Mouse (Mus musculus): ENCODE measurements at regions not wholly inside any gene's neighbourhood (a gene's known extent, or its start where the extent isn't known, plus 50 kb on each side); places are given as distances from the start of the nearest gene placed in this dataset.

DNA sequence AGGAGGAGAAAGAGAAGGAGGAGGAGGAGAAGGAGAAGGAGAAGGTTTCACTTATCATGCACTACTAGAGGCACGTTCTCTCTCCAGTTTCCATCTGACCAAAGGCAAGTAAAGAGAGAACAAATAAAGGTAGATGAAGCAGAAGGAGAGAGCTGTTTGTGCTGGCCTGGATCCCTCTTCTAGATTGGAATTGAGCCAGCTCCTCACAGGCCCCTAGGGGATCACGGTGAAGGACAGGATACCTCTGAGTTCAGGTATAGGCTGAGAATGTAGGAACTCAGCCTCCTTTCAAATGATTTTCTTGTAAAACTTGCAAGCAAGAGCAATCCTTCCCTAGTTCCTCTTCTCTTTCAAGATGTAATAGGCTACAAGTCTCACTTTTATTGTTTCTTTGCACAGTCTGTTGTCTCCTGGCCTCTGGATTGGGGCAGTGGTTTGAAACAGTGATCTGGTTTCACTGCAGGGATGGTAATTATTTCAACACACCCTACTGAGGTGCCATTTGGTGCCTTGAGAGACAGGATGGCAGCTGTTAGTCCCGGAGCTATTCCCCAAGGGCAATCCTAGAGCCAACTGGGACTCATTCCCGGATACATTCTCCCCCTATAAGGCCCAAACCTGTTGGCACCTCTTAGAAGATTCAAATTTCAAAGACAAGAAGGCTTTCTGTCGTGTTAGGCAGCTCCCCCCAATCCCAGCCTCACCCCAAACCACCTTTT lies 134.8 kb downstream of the Gm9817 start:
- no peak for DNase-seq (ENCODE audit: low spot score in 2 of 2)

DNA sequence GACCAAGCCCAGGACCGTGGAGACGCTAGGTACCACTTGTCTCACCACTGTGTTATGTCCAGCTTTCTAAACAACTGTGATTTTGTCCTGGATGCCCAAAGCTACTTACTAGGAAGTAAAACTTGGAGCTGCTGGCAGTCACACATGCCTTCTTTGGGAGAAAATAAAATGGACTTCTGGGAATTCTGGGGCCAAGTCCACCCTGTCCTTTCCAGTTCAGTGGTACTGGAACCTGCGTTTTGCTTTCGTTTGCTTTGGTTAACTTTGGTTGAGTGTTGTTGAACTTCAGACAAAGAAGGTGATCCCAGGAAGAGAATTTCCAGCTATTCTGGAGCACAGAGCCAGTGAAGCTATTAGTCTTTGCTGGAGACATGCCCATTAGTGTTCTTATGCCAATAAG lies 139.8 kb downstream of the Gm9817 start:
- no peak for DNase-seq (ENCODE audit: low spot score in 2 of 2)

DNA sequence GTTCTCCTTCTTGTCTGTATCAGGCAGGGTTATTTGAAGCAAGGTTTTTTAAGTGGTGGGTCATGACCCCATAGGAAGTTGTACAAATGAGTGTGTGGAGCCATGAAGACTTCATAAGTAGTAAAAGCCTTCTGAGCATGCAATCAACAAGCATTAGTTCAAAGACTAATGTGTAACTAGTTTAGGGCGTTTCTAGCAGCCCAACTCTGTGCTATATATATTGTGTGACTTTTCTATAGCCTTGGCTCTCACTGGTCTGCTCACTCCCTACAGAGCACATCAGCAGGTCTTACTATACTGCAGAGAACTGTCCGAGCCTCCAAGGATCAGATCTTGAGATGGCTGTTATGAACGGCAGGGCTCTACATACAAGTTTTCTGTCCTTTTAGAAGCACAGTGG lies 141.2 kb downstream of the Gm9817 start:
- DNase-seq (ENCODE audit: low spot score in 2 of 2): no peak

DNA sequence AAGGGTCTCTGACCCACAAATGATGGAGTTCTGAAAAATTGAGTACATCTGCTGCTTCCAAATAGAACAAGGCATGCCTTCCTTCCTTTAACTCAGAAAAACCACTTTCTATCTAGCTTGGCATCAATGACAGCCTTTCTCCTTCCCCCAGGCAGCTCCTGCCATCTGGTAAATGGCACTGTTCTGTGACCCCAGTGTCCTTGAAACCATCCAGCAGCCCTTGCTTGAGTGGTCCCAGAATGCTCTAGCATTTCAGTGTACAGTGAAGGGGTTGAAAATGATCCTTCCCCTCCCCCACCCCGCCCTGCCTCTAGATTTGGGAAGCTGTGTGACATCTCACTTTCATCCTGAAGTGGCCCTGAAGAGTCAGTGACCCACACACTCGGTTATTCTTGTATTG lies 152.3 kb downstream of the Gm9817 start:
- DNase-seq (ENCODE audit: low spot score in 2 of 2): no peak

DNA sequence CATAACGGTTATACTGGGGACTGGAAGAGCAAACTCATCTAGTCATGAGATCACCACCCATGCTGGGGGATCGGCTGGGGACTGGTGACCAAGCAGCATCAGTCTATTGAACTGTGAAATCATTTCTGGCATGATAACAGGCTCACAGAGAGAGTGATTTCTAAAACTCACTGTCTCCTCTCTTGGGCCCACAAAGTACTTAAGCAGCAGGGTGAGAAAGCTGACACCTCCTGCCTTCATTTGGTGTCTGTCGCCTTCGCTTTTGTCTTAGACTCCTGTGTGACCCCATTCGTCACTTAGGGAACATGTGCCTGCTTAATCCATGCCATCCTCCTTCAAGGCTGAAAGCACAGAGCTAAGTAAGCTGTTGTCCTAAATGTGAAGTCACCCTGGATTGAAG lies 154.3 kb upstream of the Mylip start:
- no peak for DNase-seq (ENCODE audit: low spot score in 2 of 2)

DNA sequence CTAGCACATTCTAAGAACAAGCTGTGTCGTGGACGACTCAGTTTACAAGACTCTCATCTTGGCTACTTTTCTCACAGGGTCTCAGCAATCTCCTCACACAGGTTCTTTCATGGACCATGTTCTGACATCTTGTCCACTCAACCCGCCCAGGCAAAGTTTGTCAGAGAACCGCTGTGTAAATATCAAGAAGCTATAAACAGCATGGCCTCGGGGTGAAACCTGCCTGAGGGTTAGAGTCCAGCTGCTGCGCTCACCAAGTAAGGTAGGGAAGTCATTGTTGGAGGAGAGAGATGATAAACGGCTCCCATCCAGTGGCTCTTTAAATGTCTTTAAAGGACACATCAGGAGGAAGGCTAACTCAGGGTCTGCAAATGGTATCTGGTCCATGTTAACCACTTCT lies 151.3 kb upstream of the Mylip start:
- no peak for DNase-seq (ENCODE audit: low spot score in 2 of 2)

DNA sequence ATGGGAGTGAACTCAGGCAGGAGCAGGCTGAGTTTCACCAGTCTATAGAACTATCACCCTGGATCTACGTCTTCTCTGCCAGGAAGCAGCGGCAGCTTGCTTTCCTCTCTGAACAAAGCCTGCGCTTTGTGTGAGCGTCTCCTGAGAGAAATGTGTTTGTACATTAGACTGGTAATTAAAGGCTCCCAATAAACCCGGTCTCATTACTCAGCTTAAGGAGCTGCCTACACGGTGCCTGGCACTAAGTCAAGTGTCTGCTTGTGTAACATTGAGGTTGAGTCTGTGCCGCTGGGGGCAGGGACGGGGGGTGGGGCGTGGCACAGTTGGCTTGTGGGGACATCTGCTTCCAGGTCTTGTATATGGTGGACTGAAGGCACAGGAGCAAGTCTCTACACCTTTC lies 150.4 kb upstream of the Mylip start:
- peak; percentile 38 to 47 for DNase-seq (ENCODE audit: low spot score in 2 of 2)

DNA sequence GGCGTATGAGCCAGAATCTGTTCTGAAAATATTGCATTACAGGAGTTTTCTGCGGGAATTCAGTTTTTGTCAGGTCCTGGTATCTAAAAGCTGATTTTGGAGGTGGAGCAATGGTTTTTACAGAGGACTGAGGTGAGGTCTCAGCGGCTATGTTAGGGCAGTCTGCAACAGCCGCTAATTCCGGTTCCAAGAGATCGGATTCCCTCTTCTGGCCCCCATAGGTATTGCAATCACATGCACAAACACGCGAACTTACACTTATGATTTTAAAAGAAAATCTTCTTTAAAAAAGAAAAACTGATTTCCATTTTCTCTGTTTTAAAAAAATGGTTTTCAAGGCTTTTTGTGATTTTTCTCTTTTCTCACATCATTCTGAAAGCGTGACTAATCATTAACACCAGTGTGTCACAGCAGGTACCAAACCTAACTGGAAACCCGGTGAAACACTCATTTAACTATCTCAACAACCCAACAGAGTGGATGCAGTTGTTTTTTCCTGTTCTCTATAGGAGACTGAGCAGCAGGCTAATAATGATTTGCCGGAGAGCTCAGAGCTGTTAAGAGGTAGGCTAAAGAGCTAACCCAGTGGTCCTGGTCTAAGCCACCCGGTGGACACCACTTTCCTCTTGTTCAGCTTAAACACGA lies 149.4 kb upstream of the Mylip start:
- DNase-seq (ENCODE audit: low spot score in 2 of 2): no peak

DNA sequence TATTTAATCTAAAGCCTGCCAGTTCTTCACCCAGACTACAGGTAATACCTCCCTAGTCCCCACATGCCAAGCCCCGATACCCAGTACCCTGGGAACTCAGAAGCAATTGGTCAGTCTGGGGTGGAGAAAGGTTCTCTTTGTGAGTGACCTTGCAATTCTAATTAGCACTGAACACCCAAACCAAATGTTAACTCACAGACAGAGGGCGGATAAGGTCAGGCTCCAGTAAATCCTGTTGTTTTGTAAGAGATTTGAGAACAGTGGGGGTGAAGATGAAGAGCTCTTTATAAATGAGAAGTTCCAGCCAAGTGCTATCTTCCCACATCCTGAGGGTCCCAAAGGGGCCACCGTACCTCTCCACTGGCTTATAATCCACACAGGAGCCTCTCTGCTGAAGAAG lies 147.3 kb upstream of the Mylip start:
- no peak for DNase-seq (ENCODE audit: low spot score in 2 of 2)

DNA sequence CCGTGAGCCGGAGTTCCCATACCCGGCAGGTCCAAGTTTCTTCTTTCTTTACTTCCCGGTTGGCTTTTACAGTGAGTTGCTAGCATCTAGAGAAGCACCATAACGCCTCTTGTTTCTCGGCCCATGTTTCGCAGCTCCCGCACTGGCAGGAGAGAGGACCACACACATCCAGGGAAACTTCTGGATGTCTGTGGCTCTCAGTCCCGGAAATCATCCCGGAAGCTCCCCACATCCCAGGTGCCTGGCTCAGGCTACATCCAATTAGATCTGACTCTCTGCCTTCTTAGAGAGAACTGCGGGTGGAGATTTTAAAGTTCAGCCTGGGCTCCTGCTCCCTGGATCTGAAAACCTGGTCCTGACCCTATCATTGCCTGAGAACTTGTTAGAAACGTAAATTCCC lies 146.8 kb upstream of the Mylip start:
- DNase-seq (ENCODE audit: low spot score in 2 of 2): no peak

DNA sequence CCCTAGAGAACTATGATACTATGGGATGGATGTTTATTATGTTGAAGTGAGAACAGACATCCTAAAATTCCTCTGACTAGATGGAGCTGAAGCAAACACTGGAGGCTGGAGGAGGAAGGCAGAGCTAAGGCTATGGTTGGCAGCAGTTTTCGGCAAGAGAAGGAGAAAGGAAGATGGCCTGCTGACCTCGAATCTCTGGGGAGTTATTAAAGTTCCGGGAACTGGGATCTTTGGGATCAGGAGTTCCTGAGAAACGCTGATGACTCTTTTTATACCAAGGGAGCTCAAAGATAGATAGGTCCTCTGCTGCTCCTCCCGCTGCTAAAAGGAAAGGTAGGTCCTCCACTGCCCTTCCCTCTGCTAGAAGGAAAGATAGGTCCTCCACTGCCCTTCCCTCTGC lies 143.9 kb upstream of the Mylip start:
- DNase-seq (ENCODE audit: low spot score in 2 of 2): no peak

DNA sequence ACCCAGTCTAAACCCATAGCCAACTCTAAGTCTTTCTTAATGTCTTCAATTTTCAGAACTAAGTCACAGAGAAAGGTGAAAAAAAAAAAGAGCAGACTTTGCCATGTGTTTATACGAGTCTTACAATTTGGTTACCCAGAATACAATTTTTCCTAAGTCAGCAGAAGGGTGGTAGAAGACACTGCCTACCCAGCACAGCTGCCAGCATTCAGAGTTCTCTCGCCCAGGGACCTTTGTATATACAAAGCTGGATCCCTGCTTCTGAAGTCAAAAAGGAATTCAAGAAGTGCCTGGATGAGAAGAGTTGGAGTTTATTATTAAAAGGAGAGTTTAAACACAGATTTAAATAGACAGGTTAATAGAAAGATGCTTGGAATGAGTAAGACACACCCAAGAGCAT lies 143.2 kb upstream of the Mylip start:
- DNase-seq (ENCODE audit: low spot score in 2 of 2): no peak

DNA sequence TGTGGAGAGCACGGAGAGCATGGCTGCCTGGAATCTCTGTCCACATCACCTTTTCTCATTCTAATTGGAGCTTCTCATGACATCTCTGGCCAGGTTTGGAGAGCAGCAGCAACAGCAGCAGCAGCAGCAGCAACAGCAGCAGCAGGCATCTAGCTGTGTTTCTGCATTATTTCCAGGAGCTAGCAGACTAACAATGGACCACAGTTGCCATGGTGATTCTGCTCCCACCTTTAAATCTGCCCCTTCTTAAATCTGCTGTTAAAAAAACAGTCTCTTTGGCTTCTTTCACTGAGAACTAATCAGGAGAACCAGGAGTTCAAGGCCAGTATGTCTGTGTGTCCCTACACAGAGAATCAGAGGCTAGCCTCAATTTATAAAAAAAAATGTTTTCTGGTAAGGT lies 139.5 kb upstream of the Mylip start:
- DNase-seq (ENCODE audit: low spot score in 2 of 2): no peak

DNA sequence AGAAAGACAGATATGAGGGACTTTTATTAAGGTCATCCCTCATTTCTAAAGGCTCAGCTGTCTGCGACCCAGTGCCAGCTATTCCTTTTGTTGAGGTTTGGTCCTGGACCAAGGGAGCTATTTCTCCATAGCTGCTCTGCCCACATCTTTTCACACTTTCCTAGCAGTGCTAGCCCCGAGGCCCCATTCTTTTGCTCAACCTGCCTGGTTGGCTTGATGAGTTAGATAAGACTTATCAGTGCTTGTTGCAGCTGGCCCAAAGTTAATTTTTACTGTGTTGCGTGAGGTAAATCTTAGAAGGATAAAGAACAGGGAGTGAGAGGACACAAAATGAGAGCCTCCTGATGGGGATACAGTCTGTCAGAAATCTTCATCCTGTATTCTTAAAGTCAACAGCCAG lies 138.5 kb upstream of the Mylip start:
- no peak for DNase-seq (ENCODE audit: low spot score in 2 of 2)

DNA sequence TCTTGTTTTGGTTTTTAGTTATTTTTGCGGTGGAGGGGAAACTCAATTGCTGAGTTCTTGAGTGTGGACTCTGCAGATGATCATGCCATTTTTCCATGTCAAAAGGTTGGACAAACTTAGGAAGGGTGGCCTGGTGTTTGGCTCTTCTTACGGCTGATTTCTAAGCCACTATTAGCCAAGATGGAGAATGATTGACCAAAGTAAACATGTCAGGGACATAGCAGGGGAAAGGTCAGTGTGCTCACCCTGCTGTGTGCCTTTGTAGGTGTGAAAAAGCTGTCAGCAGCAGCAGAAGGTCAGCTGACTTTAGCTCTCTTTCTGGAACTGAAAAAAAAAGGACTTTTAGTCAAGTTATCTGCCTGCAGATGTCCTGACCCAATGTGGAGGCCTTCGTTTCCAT lies 137.4 kb upstream of the Mylip start:
- no peak for DNase-seq (ENCODE audit: low spot score in 2 of 2)

DNA sequence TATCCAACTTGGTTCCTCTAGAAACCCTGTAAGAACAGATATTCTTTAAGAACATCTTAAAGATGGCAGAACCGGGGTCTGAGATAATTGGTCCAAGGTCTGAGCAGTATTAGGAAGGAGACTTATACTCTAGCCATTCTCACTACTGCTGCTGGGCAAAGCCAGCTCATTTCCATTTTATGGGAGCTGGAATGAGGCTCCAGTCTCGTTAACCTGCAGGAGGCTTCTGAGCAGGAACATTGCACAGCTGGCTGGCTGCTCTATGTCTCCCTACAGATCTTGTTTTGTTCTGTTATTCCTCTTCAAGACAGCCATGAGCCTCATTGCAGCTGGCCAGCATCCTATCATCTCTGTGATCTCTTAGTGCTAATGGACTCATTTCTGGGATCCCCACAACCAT lies 136.3 kb upstream of the Mylip start:
- no peak for DNase-seq (ENCODE audit: low spot score in 2 of 2)

DNA sequence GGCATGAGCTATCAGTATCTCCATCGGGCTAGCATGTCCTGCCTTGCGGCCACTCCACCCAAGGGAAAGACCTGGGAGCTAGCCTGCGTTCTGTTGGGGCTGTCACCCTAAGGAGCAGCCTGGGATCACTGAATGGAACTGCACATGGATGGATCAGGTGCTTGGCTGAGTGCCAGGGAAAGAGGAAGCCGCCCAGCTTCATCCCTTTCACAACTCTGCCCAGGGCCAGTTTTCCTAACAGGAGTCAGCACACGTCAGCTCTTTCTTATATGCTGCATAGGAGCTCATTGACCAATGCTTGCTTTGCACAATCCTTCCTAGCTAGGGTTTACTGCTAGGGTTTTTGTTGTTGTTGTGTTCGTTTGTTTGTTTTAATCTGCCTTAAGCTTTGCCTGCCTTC lies 134.3 kb upstream of the Mylip start:
- DNase-seq (ENCODE audit: low spot score in 2 of 2): no peak

DNA sequence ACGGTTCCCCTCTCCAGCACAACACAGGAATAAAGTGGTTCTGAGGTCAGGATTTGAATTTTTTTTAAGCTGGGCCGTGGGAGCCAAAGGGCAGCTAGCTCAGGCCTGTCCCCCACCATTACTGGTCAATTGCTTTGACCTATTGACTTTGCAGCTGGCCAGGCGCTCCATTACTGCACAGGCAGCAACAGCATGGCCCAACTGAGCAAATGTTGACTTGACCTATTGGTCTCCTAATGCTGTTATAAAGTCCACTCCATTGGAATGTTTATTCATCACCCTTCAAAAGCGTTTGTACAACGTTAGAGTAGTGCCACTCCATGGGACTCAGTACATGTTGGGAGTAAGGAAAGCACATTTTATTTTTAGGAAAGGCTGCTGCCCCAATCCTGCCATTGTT lies 127.5 kb upstream of the Mylip start:
- DNase-seq (ENCODE audit: low spot score in 2 of 2): no peak

DNA sequence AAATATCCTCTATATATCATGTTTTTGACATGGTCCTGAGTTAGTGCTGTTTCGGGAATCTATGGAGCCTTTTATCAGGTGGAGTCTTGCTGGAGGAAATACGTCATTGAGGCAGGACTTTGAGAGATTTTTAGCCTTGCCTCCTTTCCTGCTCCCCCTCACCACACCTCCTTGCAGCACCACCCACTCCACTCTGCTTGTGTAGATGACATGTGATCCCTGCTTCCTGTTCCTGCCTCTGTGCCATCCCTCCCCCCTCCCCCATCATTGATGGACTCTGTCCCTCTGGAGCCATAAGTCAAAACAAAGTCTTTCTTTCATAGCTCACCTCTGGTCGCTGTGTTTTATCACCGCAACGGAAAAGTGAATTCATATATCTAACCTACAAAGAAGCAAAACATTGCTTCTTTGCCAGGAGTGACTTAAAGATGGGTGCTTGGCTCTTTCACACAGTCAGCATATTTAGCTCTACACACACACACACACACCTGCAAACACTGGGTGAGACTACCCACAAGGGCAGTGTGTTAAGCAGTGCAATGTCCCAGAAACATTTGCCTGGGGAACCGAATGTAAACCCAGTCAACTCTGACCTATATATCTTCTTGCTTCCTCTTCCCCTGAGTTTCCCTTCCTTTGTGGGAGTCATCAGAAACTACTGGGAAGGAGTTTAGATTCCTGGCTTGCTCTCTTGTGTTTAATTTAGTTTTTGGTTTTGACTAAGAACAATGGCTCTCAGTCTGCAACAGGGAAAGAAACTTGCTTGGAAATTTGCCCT lies 123.1 kb upstream of the Mylip start:
- no peak for DNase-seq (ENCODE audit: low spot score in 2 of 2)

DNA sequence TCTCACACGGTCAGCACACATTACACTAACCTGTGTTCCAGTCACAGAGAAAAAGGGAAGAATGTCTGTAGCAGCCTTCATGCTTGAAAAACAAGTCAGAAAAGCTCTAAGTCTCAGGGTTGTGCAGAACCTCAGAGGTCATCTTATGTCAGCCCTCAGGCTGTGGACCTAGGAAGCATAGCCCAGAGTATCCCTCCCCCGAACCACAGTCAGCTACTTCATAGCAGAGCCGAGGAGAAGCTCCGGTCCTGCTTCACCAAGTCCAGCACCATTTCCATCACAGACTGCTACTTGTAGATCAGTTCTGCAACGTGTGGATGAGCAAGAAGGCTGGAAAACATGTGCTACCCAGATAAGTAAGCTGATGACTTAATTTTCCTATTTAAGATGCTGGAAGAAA lies 122.1 kb upstream of the Mylip start:
- DNase-seq (ENCODE audit: low spot score in 2 of 2): peak; percentile 12 to 23

DNA sequence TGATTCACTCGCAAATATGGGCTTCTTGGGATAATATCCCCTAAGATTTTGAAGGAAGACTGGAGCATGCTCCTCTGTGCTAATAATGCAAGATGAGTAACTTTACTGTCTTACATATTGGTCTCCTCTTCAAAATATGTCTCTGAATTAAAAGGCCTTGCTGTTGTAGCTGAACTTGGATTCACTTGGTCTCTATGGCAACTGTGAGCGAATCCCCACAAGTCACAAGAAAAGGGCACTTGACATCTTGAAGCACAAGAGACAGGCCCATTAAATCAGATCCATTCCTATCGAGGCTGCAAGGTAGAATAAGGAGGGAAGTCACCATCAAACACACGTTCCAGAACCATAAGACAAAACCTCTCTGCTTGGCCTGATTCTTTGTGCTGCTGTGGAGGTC lies 121.6 kb upstream of the Mylip start:
- peak in 1 of 2 experiments; percentile 16 for DNase-seq (ENCODE audit: low spot score in 2 of 2)

DNA sequence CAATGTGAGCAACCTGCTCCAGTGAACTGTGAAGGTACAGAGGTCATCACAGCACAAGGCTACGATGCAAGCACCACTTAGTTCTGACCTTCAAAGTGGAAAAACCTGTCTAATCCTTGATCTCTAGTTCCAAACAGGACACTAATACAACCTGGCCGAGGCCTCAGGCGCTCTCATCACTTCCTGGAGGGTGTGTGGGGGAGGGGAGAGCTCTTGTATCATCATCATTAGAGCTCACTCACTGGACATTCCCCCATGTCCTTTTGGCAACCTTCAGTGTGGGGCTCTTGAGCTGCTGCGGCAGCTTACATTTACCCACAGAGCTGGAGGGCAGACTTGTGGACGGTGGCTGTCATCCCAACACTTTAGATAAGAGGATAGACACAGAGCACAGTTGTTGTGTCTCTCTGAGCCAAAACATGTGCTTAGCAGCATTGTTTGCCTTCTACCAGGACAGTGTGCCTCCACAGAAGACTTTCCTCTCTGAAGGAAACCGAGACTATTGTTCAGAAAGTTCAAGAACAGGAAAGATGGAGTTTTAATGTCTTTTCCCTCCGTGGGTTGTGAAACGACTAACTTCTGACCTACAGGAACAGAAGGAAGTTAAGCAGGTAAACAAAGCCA lies 115.2 kb upstream of the Mylip start:
- DNase-seq (ENCODE audit: low spot score in 2 of 2): no peak

DNA sequence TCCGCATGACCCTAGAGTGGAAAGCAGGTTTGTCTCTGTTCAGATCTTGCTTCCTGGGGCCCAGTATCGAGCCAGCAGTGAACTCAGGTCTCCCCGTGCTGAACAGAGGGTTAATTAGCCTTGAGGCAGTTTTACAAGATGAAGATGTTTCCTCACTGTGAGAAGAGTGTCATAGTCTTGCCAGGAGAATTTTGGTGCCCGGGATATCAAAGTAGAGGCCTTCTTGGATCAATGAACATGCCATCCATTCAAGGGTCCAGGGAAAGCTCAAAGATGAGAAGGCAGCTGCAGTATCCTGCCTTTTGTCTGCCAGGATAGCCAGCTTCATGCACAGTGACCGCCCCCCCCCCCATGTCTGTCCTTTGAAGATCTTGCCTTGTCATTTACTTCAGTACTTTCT lies 114.2 kb upstream of the Mylip start:
- no peak for DNase-seq (ENCODE audit: low spot score in 2 of 2)

Measured in right cerebral cortex, adult 2 months (tissue).